Comparison of ENCODE assay signal across 38 mouse cellular contexts in the genomic region with DNA sequence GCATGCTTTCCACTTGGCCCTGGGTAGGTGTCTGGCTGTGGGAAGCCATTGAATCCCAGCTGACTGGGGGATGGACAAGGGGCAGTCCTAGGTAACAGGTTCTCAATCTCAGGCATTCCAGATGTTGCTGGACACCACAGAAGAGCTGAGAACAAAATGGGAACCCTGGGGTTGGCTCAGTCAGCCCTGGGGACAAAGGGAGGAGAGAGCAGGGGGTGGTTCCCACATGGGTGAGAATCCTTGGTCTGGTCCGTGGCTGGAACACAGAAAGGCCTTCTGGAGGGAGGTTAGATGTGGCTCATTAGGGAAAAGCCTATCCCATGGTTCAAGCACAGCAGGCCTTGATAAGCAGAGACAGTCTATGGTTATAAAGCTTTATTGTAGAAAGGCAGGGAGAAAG. TPM values are rescaled to one million over a fixed set of nuclear protein-coding genes. Genes with fewer than 3 reads are reported as not detected.
"Had no signal": no experiment of that assay in that cellular context is flagged by ENCODE, and none has a peak within 500 bp of the region (broad histone marks: within the 10 kb centered on the region; RNA-seq: fewer than 3 reads in every experiment).

No protein-coding gene starts in this region.

- H3K4me2 ChIP-seq: embryonic facial prominence, embryonic 12.5 days; embryonic facial prominence, embryonic 13.5 days; embryonic facial prominence, embryonic 15.5 days; forebrain, embryonic 12.5 days; forebrain, embryonic 13.5 days; forebrain, embryonic 15.5 days had no signal

- H3K27me3 ChIP-seq: embryonic facial prominence, embryonic 12.5 days; embryonic facial prominence, embryonic 13.5 days; embryonic facial prominence, embryonic 15.5 days; forebrain, embryonic 12.5 days; forebrain, embryonic 13.5 days; forebrain, embryonic 15.5 days had no signal

- ATAC-seq: forebrain, embryonic 13.5 days; forebrain, embryonic 14.5 days; forebrain, embryonic 15.5 days; forebrain, embryonic 16.5 days; forebrain, postnatal 0 days had no signal

- H3K4me3 ChIP-seq: embryonic facial prominence, embryonic 10.5 days; embryonic facial prominence, embryonic 12.5 days; embryonic facial prominence, embryonic 13.5 days; embryonic facial prominence, embryonic 15.5 days; erythroblast, embryonic 14.5 days; forebrain, embryonic 10.5 days; forebrain, embryonic 12.5 days; forebrain, embryonic 13.5 days; forebrain, embryonic 15.5 days; gastrocnemius, adult 2 months; heart, adult 2 months; heart, embryonic 10.5 days had no signal

- H3K36me3 ChIP-seq: embryonic facial prominence, embryonic 10.5 days; embryonic facial prominence, embryonic 12.5 days; embryonic facial prominence, embryonic 13.5 days; embryonic facial prominence, embryonic 15.5 days; forebrain, embryonic 10.5 days; forebrain, embryonic 12.5 days; forebrain, embryonic 15.5 days; heart, embryonic 10.5 days had no signal

- H3K27ac ChIP-seq: embryonic facial prominence, embryonic 10.5 days; embryonic facial prominence, embryonic 12.5 days; embryonic facial prominence, embryonic 13.5 days; embryonic facial prominence, embryonic 15.5 days; forebrain, embryonic 10.5 days; forebrain, embryonic 12.5 days; forebrain, embryonic 13.5 days; forebrain, embryonic 15.5 days; gastrocnemius, adult 2 months; heart, adult 2 months; heart, embryonic 10.5 days had no signal

- H3K9ac ChIP-seq: embryonic facial prominence, embryonic 12.5 days; embryonic facial prominence, embryonic 13.5 days; embryonic facial prominence, embryonic 15.5 days; forebrain, embryonic 12.5 days; forebrain, embryonic 13.5 days; forebrain, embryonic 15.5 days; forebrain, postnatal 0 days had no signal

- DNase-seq: cerebellum, adult 9-11 months; cerebellum, postnatal 10 days; cerebellum, postnatal 14 days; cerebellum, postnatal 25 days; cerebellum, postnatal 36 days; embryo, embryonic 11 days; forebrain, postnatal 0 days; gastrocnemius, adult 2 months; gastrocnemius, postnatal 10 days; gastrocnemius, postnatal 14 days; gastrocnemius, postnatal 25 days; gastrocnemius, postnatal 36 days; heart, adult 18-20 months; heart, adult 2 months had no signal

- H3K4me1 ChIP-seq: embryonic facial prominence, embryonic 10.5 days; embryonic facial prominence, embryonic 12.5 days; embryonic facial prominence, embryonic 13.5 days; embryonic facial prominence, embryonic 15.5 days; forebrain, embryonic 10.5 days; forebrain, embryonic 12.5 days; forebrain, embryonic 13.5 days; forebrain, embryonic 15.5 days; heart, embryonic 10.5 days had no signal

- H3K9me3 ChIP-seq: embryonic facial prominence, embryonic 10.5 days; embryonic facial prominence, embryonic 12.5 days; embryonic facial prominence, embryonic 13.5 days; embryonic facial prominence, embryonic 15.5 days; forebrain, embryonic 10.5 days; forebrain, embryonic 12.5 days; forebrain, embryonic 13.5 days; forebrain, embryonic 15.5 days; heart, embryonic 10.5 days had no signal

RNA-seq across cellular contexts. Expression of gene Gm21060, which starts 13.3 kb away (rescaled TPM):
- total RNA-seq: common myeloid progenitor, adult 5-6 weeks; forebrain, postnatal 0 days; gastrocnemius, adult 18-20 months; gastrocnemius, adult 2 months; gastrocnemius, adult 8-10 months; gastrocnemius, postnatal 10 days; gastrocnemius, postnatal 14 days; gastrocnemius, postnatal 25 days; gastrocnemius, postnatal 36 days; gastrocnemius, postnatal 4 days; granulocyte monocyte progenitor cell, adult 5-6 weeks; heart, adult 18-20 months; heart, adult 2 months; heart, adult 8-10 months had no signal
- polyA plus RNA-seq: cortical plate, adult 2 months; embryonic facial prominence, embryonic 10.5 days; embryonic facial prominence, embryonic 11.5 days; embryonic facial prominence, embryonic 12.5 days; embryonic facial prominence, embryonic 13.5 days; embryonic facial prominence, embryonic 14.5 days; embryonic facial prominence, embryonic 15.5 days; erythroblast, embryonic 14.5 days; forebrain, embryonic 10.5 days; forebrain, embryonic 11.5 days; forebrain, embryonic 12.5 days; forebrain, embryonic 13.5 days; forebrain, embryonic 14.5 days; forebrain, embryonic 15.5 days; forebrain, embryonic 16.5 days; forebrain, postnatal 0 days; frontal cortex, adult 2 months; gonadal fat pad, adult 2 months; heart, adult 2 months; heart, embryonic 10.5 days had no signal
